Mouse (Mus musculus) intestine, embryonic 14.5 days (tissue): ENCODE measurements around the gene Armc2. TPM values are rescaled to one million over a fixed set of nuclear protein-coding genes. Genes with fewer than 3 reads are reported as not detected.

Source experiments
- ATAC-seq: fragments of 200-750 bp; cut with Nextera tagmentation; replicated peaks from 2 replicates; pipeline ENCODE4 v1.8.0; 2017; ENCODE audit warnings: low read depth, moderate number of reproducible peaks, moderate TSS enrichment, moderate library complexity; ENCODE audit not compliant: low FRiP score, low TSS enrichment
- DNase-seq: peaks from one replicate; pipeline ENCODE4 v3.0.0-alpha.2; 2018; ENCODE audit warnings: low spot score
- H3K27ac ChIP-seq: fragments of 300-500 bp; sonication (generic); 2 replicates; pipeline ENCODE4 v1.5.1; 2014; ENCODE audit warnings: low read depth, mild to moderate bottlenecking, control low read depth
- H3K27me3 ChIP-seq: fragments of 300-500 bp; sonication (generic); replicated peaks from 2 replicates; pipeline ENCODE4 v1.6.1; 2014; ENCODE audit warnings: low read length, control low read depth; ENCODE audit not compliant: control insufficient read depth, insufficient read depth
- H3K36me3 ChIP-seq: fragments of 300-500 bp; sonication (generic); 2 replicates; pipeline ENCODE4 v1.6.1; 2014; ENCODE audit warnings: low read length, control low read depth; ENCODE audit not compliant: control insufficient read depth, insufficient read depth
- H3K4me1 ChIP-seq: fragments of 300-500 bp; sonication (generic); replicated peaks from 2 replicates; pipeline ENCODE4 v1.6.1; 2014; ENCODE audit warnings: low read length, control low read depth, mixed read lengths; ENCODE audit not compliant: control insufficient read depth, insufficient read depth
- H3K4me2 ChIP-seq: fragments of 300-500 bp; sonication (generic); 2 replicates; pipeline ENCODE4 v1.6.1; 2014; ENCODE audit warnings: low read length
- H3K4me3 ChIP-seq: fragments of 300-500 bp; sonication (generic); 2 replicates; pipeline ENCODE4 v1.5.1; 2014; ENCODE audit warnings: low read depth, low read length, control low read depth, mixed read lengths
- H3K9ac ChIP-seq: fragments of 300-500 bp; sonication (generic); 2 replicates; pipeline ENCODE4 v1.6.1; 2014; ENCODE audit warnings: mild to moderate bottlenecking, low read length
- H3K9me3 ChIP-seq: fragments of 300-500 bp; sonication (generic); 2 replicates; pipeline ENCODE4 v1.6.1; 2016; ENCODE audit warnings: low read length, control low read depth; ENCODE audit not compliant: control insufficient read depth
- WGBS: fragments of 180-500 bp; shearing (Covaris S2); extraction: QIAGEN DNeasy Blood & Tissue Kit; methylation state at CpG from one replicate; pipeline ENCODE4 v1.1.7; 2014; 5-methylcytosine and 5-hydroxymethylcytosine counted together
- polyA plus RNA-seq: library from polyadenylated mRNA; unstranded; fragments of >200 nt; fragmentation: Nextera tagmentation; extraction: Ambion mirVana; gene quantifications from 2 replicates; pipeline ENCODE4 v1.2.1, GENCODE M21; 2014

Gene Armc2
- polyA plus RNA-seq, 1 experiment from 2014 or later: 1.7 TPM

DNA sequence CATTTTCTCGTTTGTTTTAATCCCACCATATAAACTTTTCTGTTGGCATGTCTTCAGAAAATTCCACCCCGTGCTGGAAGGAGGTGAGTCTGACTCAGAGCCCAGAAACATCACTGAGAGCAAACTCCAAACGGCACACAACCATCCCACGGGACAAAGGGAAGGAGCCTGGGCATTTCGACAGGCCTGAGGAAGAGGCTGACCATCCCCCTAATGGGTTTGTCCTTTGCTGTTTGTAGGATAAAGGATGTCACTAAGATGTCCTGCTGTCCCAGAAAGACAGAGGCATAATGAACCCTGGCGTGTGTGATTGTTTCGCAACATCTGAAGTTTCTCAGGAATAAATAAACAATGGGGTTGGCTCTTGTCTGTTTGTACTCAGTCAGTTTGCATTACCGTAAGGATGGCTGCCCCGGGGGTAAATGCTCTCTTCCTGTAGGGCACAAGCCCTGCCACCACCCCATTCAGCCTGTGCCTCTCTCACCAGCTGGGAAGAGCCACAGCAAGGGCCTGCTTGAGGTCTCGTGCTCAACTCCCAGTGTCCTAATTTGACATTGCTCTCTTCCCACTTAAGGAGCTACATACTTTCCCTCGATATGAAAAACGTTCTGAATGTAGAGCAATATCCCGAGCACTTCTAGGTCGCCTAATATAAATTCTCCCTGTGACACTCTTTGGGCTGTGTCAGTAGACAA lies 26.7 kb downstream of the Armc2 start:
- 28% methylated on average over 14 of the region's 14 CpGs for WGBS
- Histone ChIP-seq H3K9me3 (no peaks in the 10 kb centered on the region), H3K9ac (no peak overlapping the region), H3K4me3 (no peak overlapping the region), H3K27ac (no peak overlapping the region), H3K27me3 (no peaks in the 10 kb centered on the region), H3K4me1 (peaks cover 9% of the 10 kb centered on the region), H3K4me2 (0 out of 2 replicates have a peak overlapping the region, but pooled peaks have one; percentile 9), H3K36me3 (no peaks in the 10 kb centered on the region)
- no peak for DNase-seq
- no peak for ATAC-seq

DNA sequence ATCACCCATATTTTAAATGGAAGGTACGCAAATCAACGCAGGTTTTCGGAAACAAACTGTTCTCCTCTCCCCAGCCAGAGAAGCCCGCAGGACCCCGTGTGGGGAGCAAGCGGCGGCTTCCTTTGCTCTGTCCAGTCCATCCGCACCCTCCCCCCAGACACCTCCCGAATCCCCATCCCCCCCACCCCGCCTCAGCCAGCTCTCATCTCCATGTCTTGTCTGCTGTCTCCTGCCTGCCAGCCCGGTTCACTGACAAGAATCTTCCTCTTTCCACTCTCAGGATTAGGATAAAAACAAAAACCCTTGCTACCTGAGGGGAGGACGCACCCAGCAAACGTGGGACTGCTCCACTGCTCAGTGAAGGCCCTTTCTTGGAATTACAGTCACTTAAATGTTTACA lies 27.3 kb downstream of the Armc2 start:
- DNase-seq (no peak), ATAC-seq (no peak)
- H3K4me2 ChIP-seq: 0 out of 2 replicates have a peak overlapping the region, but pooled peaks have one; percentile 9
- H3K9ac ChIP-seq: no peak overlapping the region
- H3K27me3 ChIP-seq: no peaks in the 10 kb centered on the region
- no peak overlapping the region for H3K27ac ChIP-seq
- H3K36me3 ChIP-seq: no peaks in the 10 kb centered on the region
- H3K9me3 ChIP-seq: no peaks in the 10 kb centered on the region
- peaks cover 9% of the 10 kb centered on the region for H3K4me1 ChIP-seq
- WGBS: 20% methylated on average over 13 of the region's 13 CpGs
- H3K4me3 ChIP-seq: no peak overlapping the region

DNA sequence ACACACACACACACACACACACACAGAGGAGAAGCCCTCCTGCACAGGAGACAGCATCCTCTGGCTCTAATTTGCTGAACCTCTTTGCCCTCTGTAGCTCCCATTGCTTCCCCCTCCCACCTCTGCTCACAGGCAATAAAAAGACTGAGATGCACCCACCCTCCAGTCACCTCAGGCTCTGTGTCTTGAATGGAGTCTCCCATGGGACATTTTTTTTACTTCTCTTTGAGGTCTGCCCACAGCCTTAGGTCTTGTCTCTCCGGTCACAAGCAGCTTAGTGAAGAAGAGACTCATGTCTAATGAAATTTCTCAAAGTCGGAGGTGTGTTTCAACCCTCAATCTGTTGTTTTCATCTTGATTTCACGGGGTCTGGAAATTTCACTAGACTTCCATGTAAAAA lies 29.3 kb downstream of the Armc2 start:
- Histone ChIP-seq H3K36me3 (no peaks in the 10 kb centered on the region), H3K27me3 (no peaks in the 10 kb centered on the region), H3K9ac (no peak overlapping the region), H3K4me2 (no peak overlapping the region), H3K4me1 (peaks cover 9% of the 10 kb centered on the region), H3K27ac (no peak overlapping the region), H3K4me3 (no peak overlapping the region), H3K9me3 (no peaks in the 10 kb centered on the region)
- DNase-seq (no peak), ATAC-seq (no peak)
- WGBS: 90% methylated on average over 3 of the region's 3 CpGs

DNA sequence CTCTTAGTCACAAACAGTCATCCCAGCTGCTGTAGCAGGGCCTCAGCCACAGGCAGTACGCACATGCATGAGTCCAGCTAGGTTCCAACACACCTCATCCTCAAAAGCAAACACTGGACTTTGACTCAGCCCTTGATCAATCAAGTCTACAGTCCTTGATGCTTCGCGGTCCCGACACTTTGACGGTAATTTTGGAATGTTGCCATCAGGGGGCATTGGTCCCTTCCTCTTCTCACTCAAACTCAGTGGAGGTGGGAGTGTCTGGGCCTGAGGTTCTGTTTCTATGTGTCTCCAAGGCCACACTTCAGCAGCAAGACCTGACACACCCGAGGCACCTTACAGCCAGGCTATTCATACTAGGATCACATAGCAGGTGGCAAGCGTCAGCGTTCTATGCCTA lies 32.1 kb downstream of the Armc2 start:
- Histone ChIP-seq H3K36me3 (no peaks in the 10 kb centered on the region), H3K27ac (no peak overlapping the region), H3K4me3 (no peak overlapping the region), H3K9ac (no peak overlapping the region), H3K4me1 (0 out of 2 replicates have a peak, but pooled peaks cover 3% of the 10 kb centered on the region), H3K9me3 (no peaks in the 10 kb centered on the region), H3K4me2 (no peak overlapping the region), H3K27me3 (no peaks in the 10 kb centered on the region)
- WGBS: 84% methylated on average over 8 of the region's 8 CpGs
- DNase-seq (no peak), ATAC-seq (no peak)

DNA sequence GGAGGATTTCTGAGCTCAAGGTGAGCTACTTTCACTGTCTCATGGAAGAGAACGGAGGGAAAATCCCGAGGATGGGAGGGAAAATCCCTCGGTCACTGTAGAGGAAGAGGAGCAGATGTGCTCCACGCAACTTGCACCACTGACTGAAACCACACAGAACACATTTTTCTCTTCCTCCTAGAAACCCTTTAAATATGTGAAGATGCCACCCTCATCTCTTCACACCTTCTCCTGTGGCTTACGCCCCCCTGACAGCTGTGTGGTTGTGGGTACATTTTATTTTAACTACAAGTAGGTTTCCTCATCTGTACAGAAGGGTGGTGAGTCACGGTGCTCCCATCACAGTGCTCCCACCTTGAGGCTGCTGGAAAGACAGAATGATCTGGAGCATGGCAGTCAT lies 34.0 kb downstream of the Armc2 start:
- 88% methylated on average over 6 of the region's 6 CpGs for WGBS
- no peak overlapping the region for H3K27ac ChIP-seq
- no peak for ATAC-seq
- no peaks in the 10 kb centered on the region for H3K36me3 ChIP-seq
- no peak overlapping the region for H3K4me3 ChIP-seq
- DNase-seq: no peak
- no peaks in the 10 kb centered on the region for H3K9me3 ChIP-seq
- no peaks in the 10 kb centered on the region for H3K4me1 ChIP-seq
- no peak overlapping the region for H3K4me2 ChIP-seq
- H3K27me3 ChIP-seq: no peaks in the 10 kb centered on the region
- no peak overlapping the region for H3K9ac ChIP-seq

DNA sequence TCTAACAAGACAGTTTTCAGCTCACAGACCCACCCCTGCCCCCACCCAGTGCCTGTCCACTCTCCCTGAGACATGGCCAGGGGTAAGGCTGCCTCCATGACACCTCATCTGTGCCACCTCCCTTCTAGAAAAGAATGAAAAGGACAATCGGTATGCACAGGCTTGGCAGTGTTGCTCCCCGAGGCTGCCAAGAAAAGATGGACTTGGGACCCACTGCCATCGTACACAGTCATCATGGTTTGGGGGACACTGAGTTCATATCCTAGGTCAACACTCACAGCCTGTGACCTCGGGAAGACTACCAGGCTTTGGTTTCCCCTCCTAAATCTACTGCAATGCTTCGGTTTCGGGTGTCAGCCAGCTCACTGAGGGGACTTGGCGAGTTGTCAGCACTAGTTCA lies 35.4 kb downstream of the Armc2 start:
- H3K4me1 ChIP-seq: no peaks in the 10 kb centered on the region
- H3K4me3 ChIP-seq: no peak overlapping the region
- DNase-seq (no peak), ATAC-seq (no peak)
- no peaks in the 10 kb centered on the region for H3K36me3 ChIP-seq
- no peak overlapping the region for H3K27ac ChIP-seq
- H3K27me3 ChIP-seq: no peaks in the 10 kb centered on the region
- WGBS: 78% methylated on average over 7 of the region's 7 CpGs
- H3K9me3 ChIP-seq: no peaks in the 10 kb centered on the region
- H3K4me2 ChIP-seq: no peak overlapping the region
- no peak overlapping the region for H3K9ac ChIP-seq

DNA sequence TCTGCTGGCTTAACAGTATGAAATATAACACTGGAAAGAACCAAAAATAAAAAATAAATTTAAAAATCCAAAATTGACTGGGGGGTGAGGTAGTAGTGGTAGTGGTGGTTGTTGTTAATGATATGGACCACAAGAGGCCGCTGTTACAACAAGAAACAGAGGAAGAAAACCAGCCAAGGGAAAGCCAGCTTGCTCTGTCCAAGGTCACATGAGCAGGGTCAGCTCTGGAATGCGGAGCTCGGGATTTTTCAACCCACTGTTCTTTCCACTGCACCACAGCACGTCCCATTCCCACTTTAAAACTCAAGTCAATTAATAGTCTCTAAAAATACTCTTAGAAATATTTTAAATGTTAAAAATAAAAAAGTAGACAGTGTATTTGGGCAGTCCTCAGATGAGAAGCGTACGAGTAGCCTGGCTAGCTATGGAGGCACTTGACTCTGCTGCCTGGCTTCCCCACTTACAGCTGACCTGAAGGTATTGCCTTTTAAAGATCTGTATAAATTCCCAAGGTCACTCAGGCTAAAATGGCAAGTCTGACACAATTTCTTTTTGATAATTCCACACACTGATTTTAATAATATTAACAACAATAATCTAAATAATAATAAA lies 37.4 kb downstream of the Armc2 start:
- WGBS: 28% methylated on average over 6 of the region's 6 CpGs

DNA sequence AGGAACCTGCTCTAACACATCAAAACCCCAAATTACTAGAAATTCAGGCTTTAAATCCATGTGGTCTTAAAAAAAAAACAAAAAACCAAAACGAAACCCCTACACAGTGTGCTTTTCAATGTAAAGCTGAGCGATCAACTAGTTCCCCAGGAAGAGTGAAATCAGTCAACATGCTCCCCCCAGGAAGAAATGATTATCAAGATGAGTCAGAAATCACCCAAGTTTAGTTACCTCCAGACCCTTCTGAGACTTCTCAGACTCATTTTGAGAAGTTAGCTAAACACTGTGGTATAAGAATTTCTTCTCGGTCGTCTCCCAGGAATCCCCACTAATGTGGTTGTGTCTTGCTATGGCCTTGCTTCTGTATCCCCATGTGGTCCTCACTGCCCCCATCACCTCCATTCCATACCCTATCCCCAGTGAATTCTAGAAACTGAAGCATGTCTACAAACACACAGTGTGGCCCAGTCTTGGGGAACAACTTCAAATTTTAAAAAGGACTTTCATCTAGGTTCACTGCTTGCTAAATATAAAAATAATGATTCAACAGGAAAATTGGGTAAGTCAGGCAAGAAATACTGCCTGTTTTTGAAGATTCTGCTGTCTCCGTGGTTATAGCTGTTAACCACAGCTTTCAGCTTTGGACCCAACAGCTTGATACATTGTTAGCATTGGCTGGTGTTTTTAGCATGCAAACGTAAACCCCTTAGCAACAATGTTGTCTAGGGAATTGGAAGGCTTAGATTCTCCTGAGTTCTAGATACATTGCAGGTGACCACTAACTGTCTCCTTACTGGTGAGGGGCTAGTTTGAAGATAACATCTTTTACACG lies 39.6 kb downstream of the Armc2 start:
- ATAC-seq: no peak
- 79% methylated on average over 7 of the region's 7 CpGs for WGBS
- DNase-seq: no peak

More for the DNA sequence above, 37.4 kb downstream of the Armc2 start:
- H3K4me3 ChIP-seq: no peak overlapping the region
- no peaks in the 10 kb centered on the region for H3K9me3 ChIP-seq
- ATAC-seq (peak; percentile 66; the same call in 1 of the 2 replicates), DNase-seq (peak; percentile 71)
- H3K9ac ChIP-seq: no peak overlapping the region
- H3K4me2 ChIP-seq: no peak overlapping the region
- H3K36me3 ChIP-seq: no peaks in the 10 kb centered on the region
- H3K27me3 ChIP-seq: no peaks in the 10 kb centered on the region
- no peaks in the 10 kb centered on the region for H3K4me1 ChIP-seq
- H3K27ac ChIP-seq: no peak overlapping the region

More for the DNA sequence above, 39.6 kb downstream of the Armc2 start:
- Histone ChIP-seq H3K4me2 (no peak overlapping the region), H3K9ac (no peak overlapping the region), H3K9me3 (no peaks in the 10 kb centered on the region), H3K27ac (no peak overlapping the region), H3K4me3 (no peak overlapping the region), H3K27me3 (no peaks in the 10 kb centered on the region), H3K4me1 (no peaks in the 10 kb centered on the region), H3K36me3 (no peaks in the 10 kb centered on the region)
